Mouse (Mus musculus): Measurements from ENCODE around the gene Hsd17b2. TPM values are rescaled to one million over a fixed set of nuclear protein-coding genes. Genes with fewer than 3 reads are reported as not detected.

Gene Hsd17b2
- polyA plus RNA-seq (2014; fragmentation: Illumina TruSeq; extraction: RNeasy Lipid Tissue Mini Kit (QIAGEN cat#74804); ENCODE audit: insufficient read depth, low read depth, low replicate concordance), result 0.23 TPM

DNA sequence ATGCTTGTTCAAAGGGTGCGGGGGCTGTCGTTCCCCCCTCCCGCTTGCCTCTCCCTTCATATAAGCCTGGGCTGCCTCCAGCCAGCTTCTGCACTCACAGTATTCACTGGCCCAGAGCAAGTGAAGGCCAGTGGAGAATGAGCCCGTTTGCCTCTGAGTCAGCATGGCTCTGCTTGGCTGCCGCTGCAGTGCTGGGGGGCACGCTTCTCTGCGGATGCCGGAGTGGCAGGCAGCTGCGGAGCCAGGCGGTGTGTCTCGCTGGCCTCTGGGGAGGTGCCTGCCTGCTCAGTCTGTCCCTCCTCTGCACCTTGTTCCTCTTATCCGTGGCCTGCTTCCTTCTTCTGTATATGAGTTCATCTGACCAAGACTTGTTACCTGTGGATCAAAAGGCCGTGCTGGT, at the start of gene Hsd17b2:
Hsd17b2 (plus strand) TSS at position 46 of the 400 bp plus-strand sequence.

DNA sequence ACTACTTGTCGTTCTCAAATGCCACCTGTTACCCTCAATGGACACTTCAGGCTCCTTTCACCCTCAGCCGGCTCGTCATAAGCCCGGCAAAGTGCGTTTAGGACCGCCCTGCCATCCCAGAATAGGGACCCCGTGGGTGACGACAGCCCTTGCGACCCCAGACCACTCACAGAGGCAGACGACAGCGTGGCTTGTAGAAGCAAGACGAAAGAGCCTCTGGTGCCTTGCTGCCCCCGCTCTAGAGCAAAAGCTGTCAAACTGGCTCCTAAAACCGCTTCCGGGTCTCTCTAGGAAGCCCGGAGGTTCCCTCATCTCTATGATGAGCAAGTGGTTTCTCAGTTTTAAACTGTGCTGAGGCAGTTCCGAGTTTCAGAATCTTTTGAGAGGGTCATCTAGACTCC, 28.3 kb upstream of the Hsd17b2 start, which contains the start of gene Sdr42e1:
Sdr42e1 (minus strand) TSS at position 260 of the 401 bp plus-strand sequence.

DNA sequence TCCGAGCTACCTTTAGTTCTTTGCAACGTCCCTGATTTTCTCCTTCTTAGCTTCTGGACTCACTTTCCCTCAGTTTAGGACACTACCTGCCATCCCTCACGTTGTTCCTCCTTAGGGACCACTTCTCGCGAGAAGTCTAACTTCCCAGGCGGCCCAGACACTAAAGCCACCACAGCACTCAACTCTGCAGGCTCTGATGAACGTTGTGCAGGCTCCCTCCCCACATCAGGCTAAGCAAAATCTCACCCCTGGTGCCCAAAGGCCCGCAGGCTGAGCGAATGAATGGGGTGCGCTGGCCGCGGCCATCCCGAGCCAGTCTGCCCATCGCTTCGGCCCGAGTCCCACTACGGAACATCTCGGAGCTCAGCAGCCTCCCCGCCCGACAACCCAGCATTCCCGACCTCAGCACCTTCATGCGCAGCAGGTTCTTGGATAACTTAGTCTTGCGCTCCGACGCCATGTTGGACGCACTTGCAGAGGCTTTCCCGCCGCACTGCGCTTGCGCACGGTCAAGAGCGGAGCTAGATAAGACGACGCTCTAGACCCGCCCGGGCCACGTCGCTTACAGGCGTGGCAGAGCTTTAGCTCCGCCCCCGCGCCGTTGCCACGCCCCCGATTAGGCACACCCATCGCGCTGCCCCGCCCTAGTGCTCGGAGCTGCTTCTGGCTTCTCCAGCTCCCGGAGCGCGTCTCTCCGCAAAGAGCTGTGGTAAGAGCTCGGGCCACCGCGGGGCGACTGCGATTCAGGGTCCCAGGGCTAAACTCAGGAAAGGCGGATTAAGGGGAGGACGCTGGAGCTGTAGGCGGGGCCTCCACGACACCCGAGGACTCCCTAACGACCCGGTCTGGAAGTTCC, 100.0 kb downstream of the Hsd17b2 start, which contains the start of gene Mphosph6:
Mphosph6 (minus strand) TSS at position 501 of the 856 bp plus-strand sequence.

Other genes starting within 250 kb of the Hsd17b2 start
- 6.7 TPM for gene Plcg2, start 203.6 kb upstream of the Hsd17b2 start, polyA plus RNA-seq (2014; fragmentation: Illumina TruSeq; extraction: RNeasy Lipid Tissue Mini Kit (QIAGEN cat#74804); ENCODE audit: insufficient read depth, low read depth, low replicate concordance)
- gene Sdr42e1, start 28.2 kb upstream of the Hsd17b2 start, polyA plus RNA-seq (2014; fragmentation: Illumina TruSeq; extraction: RNeasy Lipid Tissue Mini Kit (QIAGEN cat#74804); ENCODE audit: insufficient read depth, low read depth, low replicate concordance), result 2.7 TPM
- 22.9 TPM for gene Mphosph6, start 100.0 kb downstream of the Hsd17b2 start, polyA plus RNA-seq (2014; fragmentation: Illumina TruSeq; extraction: RNeasy Lipid Tissue Mini Kit (QIAGEN cat#74804); ENCODE audit: insufficient read depth, low read depth, low replicate concordance)

All from lung, adult 10 weeks (tissue).